Mouse (Mus musculus) C2C12 (cell line): ENCODE measurements around the gene Cd47.

Experiments used
- CEBPB ChIP-seq: IDR thresholded peaks from one replicate; pipeline ENCODE4 v1.6.1; 2011; ENCODE audit warnings: low read depth, mild to moderate bottlenecking, control low read depth, moderate library complexity
- CTCF ChIP-seq: IDR thresholded peaks from one replicate; pipeline ENCODE4 v1.5.1; 2011; ENCODE audit not compliant: control insufficient read depth, insufficient read depth, insufficient read length
- MAX ChIP-seq: IDR thresholded peaks from one replicate; pipeline ENCODE4 v1.6.1; 2011; ENCODE audit warnings: mild to moderate bottlenecking, control low read depth
- MYOD1 ChIP-seq: IDR thresholded peaks from one replicate; pipeline ENCODE4 v1.6.1; 2011; ENCODE audit warnings: low read depth; ENCODE audit not compliant: control insufficient read depth, insufficient read length
- MYOG ChIP-seq: IDR thresholded peaks from one replicate; pipeline ENCODE4 v1.6.1; 2011; ENCODE audit not compliant: control insufficient read depth, insufficient read length; ENCODE audit errors: extremely low read depth

DNA sequence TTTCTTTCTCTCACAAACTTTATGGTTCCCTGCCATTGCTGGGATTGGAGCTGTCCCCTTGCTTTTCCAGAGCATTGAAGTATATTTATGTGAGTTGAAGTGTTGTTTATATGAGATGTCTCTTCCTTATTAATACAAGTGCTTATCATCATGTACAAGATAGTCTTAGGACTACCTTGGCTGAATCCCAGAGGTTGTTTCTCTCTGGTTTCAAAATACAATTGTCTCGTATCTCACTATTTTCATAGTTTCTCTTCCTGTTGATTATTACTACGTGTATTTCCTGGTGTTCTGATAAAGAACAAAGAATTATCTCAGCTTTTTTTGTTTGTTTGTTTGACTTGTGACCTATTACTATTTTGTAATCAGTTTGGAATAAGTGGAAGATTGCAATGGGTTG, 73.6 kb downstream of the Cd47 start:
- TF ChIP-seq CTCF (no peak), CEBPB (no peak), MYOG (no peak), MYOD1 (no peak), MAX (no peak)
